Mouse (Mus musculus) right cerebral cortex, postnatal 10 days (tissue): ENCODE data around the gene Fam240b.
A peak's percentile ranks its signal among the peaks of the same experiment; 100 is the strongest.

Source experiments
- DNase-seq, 2 experiments: peaks; one replicate each; pipeline ENCODE4 v3.0.0; 2021; ENCODE audit warnings: low spot score in 2 of 2

Fam240b gene

DNA sequence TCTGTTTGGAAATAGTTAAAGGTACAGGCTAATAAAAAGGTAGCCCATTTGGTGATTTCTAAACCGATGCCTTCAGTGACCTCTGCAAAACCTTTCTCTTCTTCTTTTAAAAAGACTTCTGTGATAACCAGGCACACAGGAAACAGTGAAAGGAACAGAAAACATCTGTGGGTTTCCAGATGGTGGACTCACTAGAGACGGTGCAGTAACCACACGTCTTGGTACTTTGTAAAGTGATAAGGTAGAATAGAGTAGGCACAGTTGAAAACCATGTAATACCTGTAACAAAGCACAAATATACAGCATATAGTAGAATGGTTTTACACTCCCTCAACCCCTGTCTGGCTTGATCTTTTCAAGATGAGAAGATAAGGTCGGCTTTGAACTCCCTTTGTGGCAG is 57.0 kb downstream of the Fam240b start:
- DNase-seq = no peak

DNA sequence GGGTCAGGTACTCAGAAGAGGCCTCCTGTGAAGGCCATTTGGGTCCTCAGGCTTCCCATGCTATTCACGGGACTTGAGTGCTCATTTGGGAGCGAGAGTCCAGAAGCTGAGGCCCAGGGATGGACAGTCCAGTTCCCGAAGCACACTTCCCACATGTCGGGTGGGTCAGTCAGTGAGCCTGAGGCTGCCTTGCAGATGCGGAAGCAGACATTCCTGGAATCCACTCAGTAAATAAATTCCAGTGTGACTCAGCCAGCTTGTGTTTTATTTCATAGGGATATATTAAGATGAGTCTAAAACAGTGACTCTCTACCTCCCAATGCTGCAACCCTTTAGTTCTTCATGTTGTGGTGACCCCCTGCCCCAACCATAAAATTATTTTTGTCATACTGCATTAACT is 58.1 kb downstream of the Fam240b start:
- DNase-seq = no peak

DNA sequence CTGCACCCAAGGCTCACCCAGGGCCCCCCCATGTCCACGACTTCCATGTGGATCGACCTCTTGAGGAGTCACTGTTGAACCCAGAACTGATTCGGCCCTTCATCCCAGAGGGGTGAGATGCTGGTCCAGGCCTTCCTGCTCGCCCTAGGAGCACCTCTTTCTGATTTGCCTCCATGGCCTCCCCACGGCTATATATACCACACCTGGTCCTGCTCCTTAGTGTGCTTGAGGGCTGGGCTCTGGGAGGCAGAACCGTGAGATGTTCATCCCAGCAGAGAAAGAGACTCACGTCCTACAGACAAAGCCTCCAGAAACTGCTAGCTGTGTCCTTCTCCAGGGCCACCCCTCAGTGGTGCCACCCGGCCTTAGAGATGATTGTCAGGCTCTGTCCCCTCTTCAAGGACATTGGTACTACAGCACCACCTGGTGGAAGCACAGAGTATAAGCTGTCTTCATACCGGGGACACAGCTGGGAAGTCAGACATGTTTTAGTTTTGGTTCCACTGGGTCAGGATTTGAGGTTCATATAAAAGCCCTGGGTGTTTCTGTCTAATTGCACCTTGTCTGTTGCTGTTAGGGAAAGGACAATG is 58.6 kb downstream of the Fam240b start:
- peak; percentile 70 to 80 for DNase-seq

DNA sequence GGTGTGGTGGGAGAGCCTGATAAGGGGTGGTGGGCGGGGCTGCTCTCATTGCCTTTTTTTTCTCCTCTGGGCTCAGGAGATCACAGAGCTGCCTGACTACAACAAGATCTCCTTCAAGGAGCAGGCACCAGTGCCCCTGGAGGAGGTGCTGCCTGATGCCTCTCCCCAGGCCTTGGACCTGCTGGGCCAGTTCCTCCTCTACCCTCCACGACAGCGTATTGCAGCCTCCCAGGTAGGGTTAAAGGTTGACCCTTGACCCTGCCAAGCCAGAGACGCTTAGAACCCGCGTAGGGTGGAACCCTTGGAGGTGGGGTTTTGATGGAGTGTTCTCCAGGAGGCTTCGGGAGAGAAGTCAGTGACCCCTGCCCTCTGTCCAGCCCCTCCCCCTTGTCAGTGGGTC is 59.8 kb downstream of the Fam240b start:
- no peak for DNase-seq

DNA sequence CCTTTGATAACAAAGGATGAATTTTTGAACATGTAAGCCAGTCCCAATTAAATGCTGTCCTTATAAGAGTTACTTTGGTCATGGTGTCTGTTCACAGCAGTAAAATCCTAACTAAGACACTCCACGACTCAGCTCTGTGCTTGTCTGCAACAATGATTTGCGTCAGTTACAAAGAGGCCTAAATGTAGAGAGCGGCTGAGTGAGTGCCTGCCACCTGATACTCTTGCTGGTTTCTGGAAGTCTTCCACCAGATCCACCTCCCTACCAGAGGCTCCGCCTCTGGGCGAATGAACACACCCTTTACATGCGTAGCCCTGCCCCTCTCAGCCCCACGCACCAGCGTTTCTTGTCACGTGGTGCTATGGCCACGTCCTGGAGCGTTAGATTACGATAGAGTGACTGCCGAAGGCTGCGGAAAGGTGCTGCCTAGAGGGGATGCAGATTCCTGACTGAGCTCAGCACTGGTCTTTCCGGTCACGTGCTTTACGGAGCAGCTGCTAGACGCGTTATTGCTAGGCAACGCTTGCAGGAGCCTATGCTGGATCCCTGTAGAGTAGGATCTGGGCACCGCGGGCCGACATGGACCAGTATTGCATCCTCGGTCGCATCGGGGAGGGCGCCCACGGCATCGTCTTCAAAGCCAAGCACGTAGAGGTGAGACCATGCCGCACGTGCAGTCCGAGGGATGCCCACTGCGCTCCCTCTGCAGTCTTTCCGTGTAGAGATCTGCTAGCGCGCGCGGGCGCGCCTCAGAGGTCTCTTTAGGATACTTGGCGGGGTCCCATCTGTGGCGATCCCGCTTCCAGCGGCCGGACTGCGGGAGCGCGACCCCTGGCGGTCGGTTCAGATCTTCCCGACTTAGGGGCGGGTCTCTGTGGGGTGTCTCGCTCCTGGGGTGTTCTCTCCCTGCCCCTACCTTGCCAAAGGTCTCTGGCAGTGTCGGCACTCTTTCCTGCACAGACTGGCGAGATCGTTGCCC is 65.3 kb downstream of the Fam240b start, which contains the start of gene Cdk20:
TSS of gene Cdk20 (plus strand) at position 298 of the 979 bp plus-strand sequence.
- DNase-seq = peak; percentile 95 to 98
